Mouse (Mus musculus) heart, embryonic 15.5 days (tissue): ENCODE results near the gene Ptprk. TPM values are rescaled to one million over a fixed set of nuclear protein-coding genes. Genes with fewer than 3 reads are reported as not detected.

Source experiments
- ATAC-seq: fragments of 200-750 bp; cut with Nextera tagmentation; replicated peaks from 2 replicates; pipeline ENCODE4 v1.8.0; 2017; ENCODE audit warnings: low read depth, moderate TSS enrichment; ENCODE audit not compliant: insufficient number of reproducible peaks, insufficient read depth, low FRiP score
- H3K27ac ChIP-seq: fragments of 300-500 bp; sonication (generic); 2 replicates; pipeline ENCODE4 v1.5.1; 2015; ENCODE audit warnings: mild to moderate bottlenecking, inconsistent platforms
- H3K27me3 ChIP-seq: fragments of 300-500 bp; sonication (generic); 2 replicates; pipeline ENCODE4 v1.6.1; 2015; ENCODE audit warnings: inconsistent platforms
- H3K36me3 ChIP-seq: fragments of 300-500 bp; sonication (generic); 2 replicates; pipeline ENCODE4 v1.6.1; 2015; ENCODE audit warnings: mild to moderate bottlenecking, inconsistent platforms
- H3K4me1 ChIP-seq: fragments of 300-500 bp; sonication (generic); replicated peaks from 2 replicates; pipeline ENCODE4 v1.6.1; 2015; ENCODE audit warnings: inconsistent platforms
- H3K4me2 ChIP-seq: fragments of 300-500 bp; sonication (generic); 2 replicates; pipeline ENCODE4 v1.6.1; 2015; ENCODE audit warnings: inconsistent platforms, mild to moderate bottlenecking, moderate library complexity
- H3K4me3 ChIP-seq: fragments of 300-500 bp; sonication (generic); 2 replicates; pipeline ENCODE4 v1.5.1; 2015; ENCODE audit warnings: mild to moderate bottlenecking, inconsistent platforms
- H3K9ac ChIP-seq: fragments of 300-500 bp; sonication (generic); 2 replicates; pipeline ENCODE4 v1.6.1; 2015; ENCODE audit warnings: mild to moderate bottlenecking, inconsistent platforms
- H3K9me3 ChIP-seq: fragments of 300-500 bp; sonication (generic); replicated peaks from 2 replicates; pipeline ENCODE4 v1.6.1; 2016; ENCODE audit warnings: inconsistent platforms
- WGBS: fragments of 180-500 bp; shearing (Covaris S2); methylation state at CpG from one replicate; pipeline ENCODE4 v1.1.7; 2015; ENCODE audit warnings: mixed read lengths; 5-methylcytosine and 5-hydroxymethylcytosine counted together
- polyA plus RNA-seq: library from polyadenylated mRNA; unstranded; fragments of >200 nt; fragmentation: Nextera tagmentation; extraction: Ambion mirVana; gene quantifications from 2 replicates; pipeline ENCODE4 v1.2.1, GENCODE M21; 2015

The Ptprk gene
- polyA plus RNA-seq, 1 experiment from 2014 or later, result 37.3 TPM

GRCm38 (mm10) chr10:28159716-28160115 is 85.1 kb downstream of the Ptprk start:
- Histone ChIP-seq H3K27ac (no peak overlapping the region), H3K9ac (no peak overlapping the region), H3K4me2 (no peak overlapping the region), H3K4me3 (no peak overlapping the region), H3K27me3 (no peaks in the 10 kb centered on the region), H3K4me1 (peaks cover 16% of the 10 kb centered on the region), H3K36me3 (no peaks in the 10 kb centered on the region), H3K9me3 (no peaks in the 10 kb centered on the region)
- no peak for ATAC-seq
- WGBS, result 82% methylated on average over 4 of the region's 4 CpGs

- no peaks in the 10 kb centered on the region for H3K9me3 ChIP-seq
- H3K27ac ChIP-seq, result no peak overlapping the region
- H3K4me1 ChIP-seq, result peaks cover 24% of the 10 kb centered on the region
- ATAC-seq, result no peak
- no peak overlapping the region for H3K4me2 ChIP-seq
- no peaks in the 10 kb centered on the region for H3K27me3 ChIP-seq
- no peak overlapping the region for H3K9ac ChIP-seq
- no peaks in the 10 kb centered on the region for H3K36me3 ChIP-seq
- no peak overlapping the region for H3K4me3 ChIP-seq
Observed at GRCm38 (mm10) chr10:28161306-28161705, 86.7 kb downstream of the Ptprk start.

- ATAC-seq, result no peak
- H3K27ac ChIP-seq, result no peak overlapping the region
- H3K9me3 ChIP-seq, result no peaks in the 10 kb centered on the region
- no peaks in the 10 kb centered on the region for H3K36me3 ChIP-seq
- peaks cover 32% of the 10 kb centered on the region for H3K4me1 ChIP-seq
- H3K9ac ChIP-seq, result no peak overlapping the region
- H3K4me3 ChIP-seq, result no peak overlapping the region
- H3K27me3 ChIP-seq, result no peaks in the 10 kb centered on the region
- no peak overlapping the region for H3K4me2 ChIP-seq
Observed at GRCm38 (mm10) chr10:28164250-28164649, 89.6 kb downstream of the Ptprk start.

- no peak for ATAC-seq
- no peak overlapping the region for H3K9ac ChIP-seq
- H3K27ac ChIP-seq, result no peak overlapping the region
Observed at GRCm38 (mm10) chr10:28164746-28165145, 90.1 kb downstream of the Ptprk start.

GRCm38 (mm10) chr10:28166610-28167009 is 92.0 kb downstream of the Ptprk start:
- Histone ChIP-seq H3K27ac (no peak overlapping the region), H3K36me3 (no peaks in the 10 kb centered on the region), H3K4me2 (no peak overlapping the region), H3K4me1 (peaks cover 32% of the 10 kb centered on the region), H3K9ac (no peak overlapping the region), H3K27me3 (no peaks in the 10 kb centered on the region), H3K9me3 (no peaks in the 10 kb centered on the region), H3K4me3 (no peak overlapping the region)
- no peak for ATAC-seq
- 82% methylated on average over 1 of the region's 1 CpGs for WGBS

More at GRCm38 (mm10) chr10:28164746-28165145, 90.1 kb downstream of the Ptprk start:
- Histone ChIP-seq H3K27me3 (no peaks in the 10 kb centered on the region), H3K36me3 (no peaks in the 10 kb centered on the region), H3K4me1 (peaks cover 32% of the 10 kb centered on the region), H3K9me3 (no peaks in the 10 kb centered on the region), H3K4me3 (no peak overlapping the region), H3K4me2 (no peak overlapping the region)

GRCm38 (mm10) chr10:28167097-28167496 is 92.5 kb downstream of the Ptprk start:
- H3K4me3 ChIP-seq, result no peak overlapping the region
- WGBS, result 45% methylated on average over 2 of the region's 2 CpGs
- no peaks in the 10 kb centered on the region for H3K9me3 ChIP-seq
- no peaks in the 10 kb centered on the region for H3K27me3 ChIP-seq
- no peak overlapping the region for H3K4me2 ChIP-seq
- no peak for ATAC-seq
- H3K27ac ChIP-seq, result no peak overlapping the region
- peaks cover 32% of the 10 kb centered on the region for H3K4me1 ChIP-seq
- no peak overlapping the region for H3K9ac ChIP-seq
- H3K36me3 ChIP-seq, result no peaks in the 10 kb centered on the region

GRCm38 (mm10) chr10:28171196-28171595 is 96.6 kb downstream of the Ptprk start:
- Histone ChIP-seq H3K27me3 (no peaks in the 10 kb centered on the region), H3K9me3 (no peaks in the 10 kb centered on the region), H3K27ac (no peak overlapping the region), H3K4me2 (no peak overlapping the region), H3K9ac (no peak overlapping the region), H3K4me3 (no peak overlapping the region), H3K36me3 (no peaks in the 10 kb centered on the region), H3K4me1 (peaks cover 9% of the 10 kb centered on the region)
- ATAC-seq, result no peak
- 87% methylated on average over 1 of the region's 1 CpGs for WGBS

- H3K4me2 ChIP-seq, result no peak overlapping the region
- no peaks in the 10 kb centered on the region for H3K36me3 ChIP-seq
- 45% methylated on average over 4 of the region's 4 CpGs for WGBS
- H3K27ac ChIP-seq, result no peak overlapping the region
- no peak overlapping the region for H3K4me3 ChIP-seq
- H3K9me3 ChIP-seq, result no peaks in the 10 kb centered on the region
- no peak for ATAC-seq
- no peaks in the 10 kb centered on the region; the same call in 1 of the 2 replicates for H3K4me1 ChIP-seq
- no peaks in the 10 kb centered on the region for H3K27me3 ChIP-seq
- H3K9ac ChIP-seq, result no peak overlapping the region
Observed at GRCm38 (mm10) chr10:28178876-28179275, 104.3 kb downstream of the Ptprk start.

- H3K4me3 ChIP-seq, result no peak overlapping the region
- no peaks in the 10 kb centered on the region for H3K27me3 ChIP-seq
- H3K36me3 ChIP-seq, result no peaks in the 10 kb centered on the region
- no peak overlapping the region for H3K27ac ChIP-seq
- WGBS, result 91% methylated on average over 3 of the region's 3 CpGs
- no peak overlapping the region for H3K9ac ChIP-seq
- H3K4me1 ChIP-seq, result peaks cover 15% of the 10 kb centered on the region
- H3K4me2 ChIP-seq, result no peak overlapping the region
- no peak for ATAC-seq
- no peaks in the 10 kb centered on the region for H3K9me3 ChIP-seq
Observed at GRCm38 (mm10) chr10:28182081-28182480, 107.5 kb downstream of the Ptprk start.

GRCm38 (mm10) chr10:28184675-28185074 is 110.1 kb downstream of the Ptprk start:
- Histone ChIP-seq H3K4me1 (peaks cover 15% of the 10 kb centered on the region), H3K9me3 (no peaks in the 10 kb centered on the region), H3K9ac (no peak overlapping the region), H3K4me3 (no peak overlapping the region), H3K27me3 (no peaks in the 10 kb centered on the region), H3K27ac (no peak overlapping the region), H3K4me2 (no peak overlapping the region), H3K36me3 (no peaks in the 10 kb centered on the region)
- 67% methylated on average over 6 of the region's 6 CpGs for WGBS
- ATAC-seq, result no peak

GRCm38 (mm10) chr10:28185326-28185725 is 110.7 kb downstream of the Ptprk start:
- Histone ChIP-seq H3K36me3 (no peaks in the 10 kb centered on the region), H3K27me3 (no peaks in the 10 kb centered on the region), H3K27ac (no peak overlapping the region), H3K4me1 (peaks cover 15% of the 10 kb centered on the region), H3K9me3 (no peaks in the 10 kb centered on the region), H3K4me2 (no peak overlapping the region), H3K4me3 (no peak overlapping the region), H3K9ac (no peak overlapping the region)
- ATAC-seq, result no peak
- 25% methylated on average over 4 of the region's 4 CpGs for WGBS

- peaks cover 15% of the 10 kb centered on the region for H3K4me1 ChIP-seq
- no peaks in the 10 kb centered on the region for H3K36me3 ChIP-seq
- H3K9ac ChIP-seq, result no peak overlapping the region
- H3K9me3 ChIP-seq, result no peaks in the 10 kb centered on the region
- no peak overlapping the region for H3K4me3 ChIP-seq
- no peaks in the 10 kb centered on the region for H3K27me3 ChIP-seq
- no peak overlapping the region for H3K4me2 ChIP-seq
- ATAC-seq, result no peak
- no peak overlapping the region for H3K27ac ChIP-seq
- 31% methylated on average over 4 of the region's 4 CpGs for WGBS
Observed at GRCm38 (mm10) chr10:28186018-28186800, 111.6 kb downstream of the Ptprk start.
